Mouse (Mus musculus) spleen, embryonic (tissue): ENCODE measurements around the gene Syne1.
"Not testable (repeated sequence)": the region's sequence is repeated elsewhere in the genome, so short reads cannot be mapped to it uniquely, and the experiment has no call there.

Source experiments
- CTCF ChIA-PET: fragments of 350-600 bp; sonication (Branson Sonifier 250); formaldehyde crosslinking; loops from one replicate; lab custom pipeline; 2022; lab: Charles Lee

Syne1 gene

GRCm38 (mm10) chr10:5522276-5522675, 29.0 kb downstream of the Syne1 start:
- CTCF ChIA-PET: no interaction called here

GRCm38 (mm10) chr10:5520695-5521094, 30.6 kb downstream of the Syne1 start:
- CTCF ChIA-PET: no interaction called here

- CTCF ChIA-PET: interaction anchor here (0.5 kb wide), 1 partner anchor 684 kb away, joined by 10 read pairs; no protein-coding TSS in a partner anchor
Measured at GRCm38 (mm10) chr10:5515330-5515729, 36.0 kb downstream of the Syne1 start.

GRCm38 (mm10) chr10:5514134-5514533, 37.1 kb downstream of the Syne1 start:
- CTCF ChIA-PET: no interaction called here

GRCm38 (mm10) chr10:5512285-5512684, 39.0 kb downstream of the Syne1 start:
- CTCF ChIA-PET: no interaction called here

GRCm38 (mm10) chr10:5511403-5511802, 39.9 kb downstream of the Syne1 start:
- CTCF ChIA-PET: no interaction called here

GRCm38 (mm10) chr10:5507478-5507877, 43.8 kb downstream of the Syne1 start:
- CTCF ChIA-PET: no interaction called here

- CTCF ChIA-PET: no interaction called here
Measured at GRCm38 (mm10) chr10:5504761-5505160, 46.5 kb downstream of the Syne1 start.

GRCm38 (mm10) chr10:5503909-5504308, 47.4 kb downstream of the Syne1 start:
- CTCF ChIA-PET: no interaction called here

- CTCF ChIA-PET: not testable (repeated sequence)
Measured at GRCm38 (mm10) chr10:5499684-5500369, 51.5 kb downstream of the Syne1 start.

- CTCF ChIA-PET: interaction anchor here (0.6 kb wide), 1 partner anchor 18 kb away, joined by 5 read pairs; no protein-coding TSS in a partner anchor
Measured at GRCm38 (mm10) chr10:5497859-5498258, 53.4 kb downstream of the Syne1 start.

- CTCF ChIA-PET: no interaction called here
Measured at GRCm38 (mm10) chr10:5491050-5491449, 60.2 kb downstream of the Syne1 start.

GRCm38 (mm10) chr10:5490029-5490428, 61.3 kb downstream of the Syne1 start:
- CTCF ChIA-PET: no interaction called here

GRCm38 (mm10) chr10:5488097-5488496, 63.2 kb downstream of the Syne1 start:
- CTCF ChIA-PET: no interaction called here

GRCm38 (mm10) chr10:5480552-5481550, 70.4 kb downstream of the Syne1 start:
- CTCF ChIA-PET: interaction anchor here (0.6 to 0.8 kb wide), 2 partner anchors 14 to 17 kb away, joined by 5 to 7 read pairs; no protein-coding TSS in a partner anchor

GRCm38 (mm10) chr10:5480097-5480496, 71.2 kb downstream of the Syne1 start:
- CTCF ChIA-PET: interaction anchor here (0.6 to 0.8 kb wide), 3 partner anchors 14 to 73 kb away, joined by 5 to 12 read pairs (median 7); no protein-coding TSS in a partner anchor

- CTCF ChIA-PET: no interaction called here
Measured at GRCm38 (mm10) chr10:5468638-5469037, 82.6 kb downstream of the Syne1 start.

- CTCF ChIA-PET: no interaction called here
Measured at GRCm38 (mm10) chr10:5453830-5454229, 97.5 kb downstream of the Syne1 start.

- CTCF ChIA-PET: no interaction called here
Measured at GRCm38 (mm10) chr10:5449944-5450343, 101.3 kb downstream of the Syne1 start.

- CTCF ChIA-PET: no interaction called here
Measured at GRCm38 (mm10) chr10:5447950-5448716, 103.1 kb downstream of the Syne1 start.

- CTCF ChIA-PET: interaction anchor here (0.6 kb wide), 1 partner anchor 359 kb away, joined by 5 read pairs; no protein-coding TSS in a partner anchor
Measured at GRCm38 (mm10) chr10:5445313-5445712, 106.0 kb downstream of the Syne1 start.
